In the genomic region with DNA sequence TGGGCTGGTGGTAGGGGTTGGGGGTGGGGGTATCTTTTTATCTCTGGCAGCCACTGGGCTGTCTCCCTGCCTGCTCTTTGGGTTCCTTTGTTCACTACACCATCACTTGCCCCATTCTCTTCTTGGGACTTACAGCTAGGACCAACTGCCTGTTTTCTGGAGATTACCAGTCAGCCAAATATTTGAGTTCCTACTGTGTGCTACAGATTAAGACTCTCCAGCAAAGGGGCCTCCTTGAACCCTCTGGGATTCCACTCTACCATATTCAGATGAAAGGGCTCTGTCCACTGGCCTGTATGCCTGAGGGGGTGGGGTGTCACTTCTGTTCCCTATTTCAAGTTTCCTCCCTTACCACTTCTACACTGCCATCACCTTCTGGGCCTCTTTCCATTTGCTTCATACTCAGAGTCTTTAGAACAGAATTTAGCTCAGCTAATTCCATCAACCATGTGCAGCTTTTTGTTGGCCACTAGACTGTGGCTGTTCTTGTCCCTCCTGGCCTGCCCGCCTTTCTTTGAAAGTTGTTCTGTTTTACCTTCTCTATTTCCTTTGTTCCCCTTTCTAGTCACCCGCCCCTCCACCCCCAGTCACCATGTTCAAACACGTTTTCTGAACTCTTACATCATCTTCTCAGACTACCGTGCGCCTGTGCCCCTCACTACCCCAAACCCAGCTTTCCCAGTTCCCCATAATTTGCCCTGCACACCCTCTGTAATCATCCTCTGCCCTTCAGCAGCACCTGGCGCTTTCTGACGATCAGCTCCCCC, we compare ENCODE assay signal across 11 mouse cellular contexts.
A peak's percentile ranks its signal among the peaks of the same experiment; 100 is the strongest.
DNase-seq lines count a peak whose midpoint lies in the region; ATAC-seq and TF ChIP-seq lines count a peak whose summit lies in the region.
"Had no signal": no experiment of that assay in that cellular context is flagged by ENCODE, and none has a peak within 500 bp of the region (broad histone marks: within the 10 kb centered on the region; RNA-seq: fewer than 3 reads in every experiment).

No protein-coding gene starts in this region.

- TF ChIP-seq CTCF in heart, postnatal 0 days (IDR thresholded peaks at IDR 0.05; ENCODE audit: low read depth), result no peak
- no peak for TF ChIP-seq CTCF in MEL (IDR thresholded peaks at IDR 0.05 in 2 of 3, conservative IDR thresholded peaks at IDR 0.05 in 1 of 3; ENCODE audit: control insufficient read depth in 1 of 3, insufficient read depth in 1 of 3, low read depth in 2 of 3, low read length in 3 of 3, poor library complexity in 1 of 3, severe bottlenecking in 1 of 3)

- peak overlapping the region; percentile 20; the same call in 1 of the 2 replicates for H3K27ac ChIP-seq in heart, postnatal 0 days (ENCODE audit: low read depth)
- H3K27ac ChIP-seq in MEL (ENCODE audit: control insufficient read depth, low read depth, low read length), result peak overlapping the region; percentile 99
- H3K27ac ChIP-seq in limb, embryonic 12.5 days, result peak overlapping the region; percentile 14; the same call in 1 of the 2 replicates
- H3K27ac ChIP-seq in forebrain, embryonic 12.5 days, result no peak overlapping the region
- H3K27ac ChIP-seq: heart, embryonic 13.5 days had no signal

- H3K36me3 ChIP-seq in heart, postnatal 0 days (replicated peaks; ENCODE audit: control insufficient read depth, insufficient read depth, low read length), result no peaks in the 10 kb centered on the region
- H3K36me3 ChIP-seq in MEL (ENCODE audit: control insufficient read depth in 1 of 2, insufficient read depth in 2 of 2, low read length in 2 of 2), result peaks cover 5 to 90% of the 10 kb centered on the region in 2 experiments
- H3K36me3 ChIP-seq in limb, embryonic 12.5 days, result no peaks in the 10 kb centered on the region
- no peaks in the 10 kb centered on the region for H3K36me3 ChIP-seq in forebrain, embryonic 12.5 days (replicated peaks)
- H3K36me3 ChIP-seq: heart, embryonic 13.5 days had no signal

- H3K4me2 ChIP-seq in heart, postnatal 0 days (ENCODE audit: low read depth, low read length), result no peak overlapping the region
- H3K4me2 ChIP-seq in limb, embryonic 12.5 days, result no peak overlapping the region
- no peak overlapping the region for H3K4me2 ChIP-seq in forebrain, embryonic 12.5 days
- H3K4me2 ChIP-seq: heart, embryonic 13.5 days had no signal

- H3K9ac ChIP-seq in heart, postnatal 0 days (replicated peaks; ENCODE audit: low read depth, low read length), result no peak overlapping the region
- H3K9ac ChIP-seq in MEL (ENCODE audit: control insufficient read depth, low read depth, low read length, poor library complexity, severe bottlenecking), result peak overlapping the region; percentile 87
- no peak overlapping the region for H3K9ac ChIP-seq in limb, embryonic 12.5 days (replicated peaks)
- H3K9ac ChIP-seq in forebrain, embryonic 12.5 days, result no peak overlapping the region
- H3K9ac ChIP-seq: heart, embryonic 13.5 days had no signal

- no peak for ATAC-seq in heart, postnatal 0 days (ENCODE audit: insufficient read depth, low read depth)
- no peak for ATAC-seq in limb, embryonic 12.5 days (ENCODE audit: insufficient number of reproducible peaks, insufficient read depth, low FRiP score, low TSS enrichment, low read depth)
- ATAC-seq in monocyte, adult 5-6 weeks (replicated peaks; ENCODE audit: insufficient number of reproducible peaks, low FRiP score, low TSS enrichment, poor library complexity, severe bottlenecking), result peak; percentile 79
- no peak for ATAC-seq in forebrain, embryonic 12.5 days (ENCODE audit: low FRiP score)

- no peaks in the 10 kb centered on the region for H3K27me3 ChIP-seq in heart, postnatal 0 days (ENCODE audit: control insufficient read depth, insufficient read depth, low read length)
- H3K27me3 ChIP-seq in MEL (ENCODE audit: control insufficient read depth in 1 of 2, insufficient read depth in 2 of 2, low read length in 2 of 2), result no peaks in the 10 kb centered on the region
- H3K27me3 ChIP-seq in limb, embryonic 12.5 days, result no peaks in the 10 kb centered on the region
- no peaks in the 10 kb centered on the region for H3K27me3 ChIP-seq in forebrain, embryonic 12.5 days
- H3K27me3 ChIP-seq: heart, embryonic 13.5 days had no signal

- peaks cover 36% of the 10 kb centered on the region for H3K4me1 ChIP-seq in heart, postnatal 0 days (ENCODE audit: control insufficient read depth, insufficient read depth)
- H3K4me1 ChIP-seq in MEL (ENCODE audit: control insufficient read depth in 1 of 2, insufficient read depth in 2 of 2, low read length in 2 of 2), result peaks cover 45 to 60% of the 10 kb centered on the region in 2 experiments
- H3K4me1 ChIP-seq in limb, embryonic 12.5 days (replicated peaks), result peaks cover 7% of the 10 kb centered on the region
- H3K4me1 ChIP-seq in forebrain, embryonic 12.5 days, result no peaks in the 10 kb centered on the region

- peak in 1 of 2 experiments; percentile 56; a peak in 2 of 4 replicates for TF ChIP-seq POLR2A in MEL (IDR thresholded peaks at IDR 0.05; ENCODE audit: control insufficient read depth in 1 of 2, insufficient read depth in 1 of 2, low read depth in 1 of 2, low read length in 2 of 2, poor library complexity in 1 of 2)

- no peak overlapping the region for H3K4me3 ChIP-seq in heart, postnatal 0 days (ENCODE audit: low read depth, low read length)
- peak overlapping the region; percentile 44 to 57 for H3K4me3 ChIP-seq in MEL (ENCODE audit: control insufficient read depth in 1 of 2, insufficient read depth in 1 of 2, low read depth in 2 of 2, low read length in 2 of 2)
- H3K4me3 ChIP-seq in limb, embryonic 12.5 days (replicated peaks), result no peak overlapping the region
- no peak overlapping the region for H3K4me3 ChIP-seq in forebrain, embryonic 12.5 days (replicated peaks)
- H3K4me3 ChIP-seq: heart, embryonic 13.5 days had no signal

- H3K9me3 ChIP-seq in heart, postnatal 0 days (replicated peaks; ENCODE audit: control insufficient read depth, low read length), result no peaks in the 10 kb centered on the region
- no peaks in the 10 kb centered on the region for H3K9me3 ChIP-seq in MEL (replicated peaks; ENCODE audit: insufficient read depth, low read length)
- no peaks in the 10 kb centered on the region for H3K9me3 ChIP-seq in limb, embryonic 12.5 days
- no peaks in the 10 kb centered on the region for H3K9me3 ChIP-seq in forebrain, embryonic 12.5 days
- H3K9me3 ChIP-seq: heart, embryonic 13.5 days had no signal

- WGBS in heart, postnatal 0 days, result 81% methylated on average over 7 of the region's 7 CpGs
- 74% methylated on average over 7 of the region's 7 CpGs for WGBS in limb, embryonic 12.5 days
- 73% methylated on average over 7 of the region's 7 CpGs for WGBS in forebrain, embryonic 12.5 days

- TF ChIP-seq RAD21 in MEL (IDR thresholded peaks at IDR 0.05; ENCODE audit: low read depth, low read length), result no peak

- peaks cover 60% of the 10 kb centered on the region for H3K79me2 ChIP-seq in MEL (ENCODE audit: control insufficient read depth, insufficient read depth, low read length, poor library complexity)

- no peak for DNase-seq in heart, postnatal 0 days (ENCODE audit: low spot score)
- no peak for DNase-seq in heart, adult 18-20 months
- DNase-seq in MEL (ENCODE audit: low read depth, low spot score) (peak; percentile 91), adipocyte (ENCODE audit: low spot score) (no peak)
- no peak for DNase-seq in left cerebral cortex, adult 9 months (ENCODE audit: low spot score in 2 of 2)
- DNase-seq: cerebellum, postnatal 14 days; left cerebral cortex, postnatal 4 days had no signal

- no peak for TF ChIP-seq EP300 in heart, postnatal 0 days (IDR thresholded peaks at IDR 0.05; ENCODE audit: low read depth)
- peak; percentile 43 to 64 for TF ChIP-seq EP300 in MEL (IDR thresholded peaks at IDR 0.05; ENCODE audit: low read depth in 1 of 2, low read length in 2 of 2)

TF ChIP-seq in MEL, 35 proteins besides CTCF, POLR2A, EP300 and RAD21 (continues in another document):
- TF ChIP-seq NELFE (IDR thresholded peaks at IDR 0.05; ENCODE audit: low read depth, low read length) (peak; percentile 50), USF1 (IDR thresholded peaks at IDR 0.05; ENCODE audit: low read depth, low read length) (no peak), ZKSCAN1 (IDR thresholded peaks at IDR 0.05; ENCODE audit: low read depth, low read length) (peak; percentile 94), RCOR1 (IDR thresholded peaks at IDR 0.05; ENCODE audit: low read depth, low read length) (peak; percentile 45), MAX (IDR thresholded peaks at IDR 0.05; ENCODE audit: low read length) (peak; percentile 48), MYC (IDR thresholded peaks at IDR 0.05; ENCODE audit: low read depth, low read length) (peak; percentile 93), ZC3H11A (IDR thresholded peaks at IDR 0.05; ENCODE audit: low read depth, low read length) (no peak), POLR2AphosphoS2 (IDR thresholded peaks at IDR 0.05; ENCODE audit: low read length) (peak; percentile 61; the same call in 1 of the 2 replicates), TBP (IDR thresholded peaks at IDR 0.05; ENCODE audit: low read depth, low read length) (peak; percentile 37), MXI1 (IDR thresholded peaks at IDR 0.05; ENCODE audit: low read depth, low read length) (peak; percentile 54), TCF12 (IDR thresholded peaks at IDR 0.05; ENCODE audit: low read depth, low read length) (peak; percentile 54), BHLHE40 (IDR thresholded peaks at IDR 0.05; ENCODE audit: borderline replicate concordance, low read depth, low read length) (peak; percentile 45; the same call in 1 of the 2 replicates), GATA1 (IDR thresholded peaks at IDR 0.05; ENCODE audit: low read depth, low read length) (peak; percentile 55; the same call in 1 of the 2 replicates), CHD2 (IDR thresholded peaks at IDR 0.05; ENCODE audit: low read length) (no peak), UBTF (IDR thresholded peaks at IDR 0.05; ENCODE audit: borderline replicate concordance, insufficient read depth, low read depth, low read length) (no peak), SMC3 (IDR thresholded peaks at IDR 0.05; ENCODE audit: low read depth, low read length) (no peak), MEF2A (IDR thresholded peaks at IDR 0.05; ENCODE audit: extremely low read depth, insufficient replicate concordance, low read depth, low read length, poor library complexity, severe bottlenecking) (no peak), SIN3A (IDR thresholded peaks at IDR 0.05; ENCODE audit: low read length) (peak; percentile 48; the same call in 1 of the 2 replicates), POLR2AphosphoS5 (IDR thresholded peaks at IDR 0.05; ENCODE audit: borderline replicate concordance, low read depth, low read length) (no peak), CHD1 (IDR thresholded peaks at IDR 0.05; ENCODE audit: low read depth, low read length) (no peak), ELF1 (IDR thresholded peaks at IDR 0.05; ENCODE audit: low read depth, low read length) (peak; percentile 5; the same call in 1 of the 2 replicates), MAZ (IDR thresholded peaks at IDR 0.05; ENCODE audit: low read depth, low read length) (no peak), JUND (IDR thresholded peaks at IDR 0.05; ENCODE audit: low read depth, low read length) (0 out of 2 replicates have a peak, but pooled peaks have one; percentile 42), TAL1 (IDR thresholded peaks at IDR 0.05; ENCODE audit: low read length) (peak; percentile 88)

Comparison
In these comparisons a context has a peak if more than half of its experiments do, and no peak if none do; other contexts are left out.
1. H3K4me3 ChIP-seq: peak in MEL (2 of 2); none in heart, postnatal 0 days (single experiment), limb, embryonic 12.5 days (single experiment) and forebrain, embryonic 12.5 days (single experiment).